Mouse (Mus musculus) kidney, postnatal 4 days (tissue): ENCODE data around the gene Olfr872.
"Not testable (repeated sequence)": the region's sequence is repeated elsewhere in the genome, so short reads cannot be mapped to it uniquely, and the experiment has no call there.

Experiments used
- DNase-seq, 2 experiments: peaks; one replicate each; pipeline ENCODE4 v3.0.0; 2021; ENCODE audit warnings: mixed read lengths in 2 of 2

The Olfr872 gene

DNA sequence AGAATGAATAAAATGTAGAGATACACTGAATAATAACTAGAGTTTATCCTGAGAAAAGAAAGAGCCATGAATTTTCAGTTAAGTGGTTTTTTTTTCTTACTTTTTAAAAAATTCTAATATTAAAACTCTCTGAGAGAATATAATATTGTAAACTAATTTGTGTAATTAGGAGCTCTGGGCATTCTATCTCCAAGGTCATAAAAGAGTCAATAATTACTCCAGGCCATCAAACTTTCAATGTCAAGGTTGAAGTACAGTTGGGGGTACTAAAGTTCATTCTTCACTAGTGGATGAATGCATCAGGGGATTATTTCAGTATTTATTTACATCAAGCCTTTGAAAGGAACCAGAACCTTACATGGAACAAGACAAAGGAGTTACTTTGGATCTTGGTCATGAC, at the start of gene Olfr872:
Gene Olfr872 (plus strand): TSS at position 301 of the 400 bp plus-strand sequence.
- no peak for DNase-seq

DNA sequence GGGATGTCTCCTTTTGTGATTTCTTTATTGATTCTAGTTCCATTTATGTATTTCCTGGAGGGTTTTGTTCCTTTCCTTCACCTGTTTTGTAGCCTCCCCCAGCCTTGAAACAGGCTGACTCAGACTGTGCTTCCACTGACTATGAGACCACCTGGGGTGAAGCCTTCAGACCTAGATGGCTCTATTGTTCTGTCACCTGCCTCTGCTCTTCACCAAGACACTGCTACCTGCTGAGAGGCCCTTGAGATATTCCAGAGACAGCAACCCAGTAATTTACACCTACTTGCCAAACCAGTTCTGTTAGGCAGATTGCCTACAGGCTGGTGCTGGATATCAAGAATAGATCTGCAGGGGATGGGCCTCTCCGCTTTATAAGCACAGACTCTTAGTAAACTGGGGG, 34.8 kb upstream of the Olfr872 start:
- DNase-seq, result no peak

DNA sequence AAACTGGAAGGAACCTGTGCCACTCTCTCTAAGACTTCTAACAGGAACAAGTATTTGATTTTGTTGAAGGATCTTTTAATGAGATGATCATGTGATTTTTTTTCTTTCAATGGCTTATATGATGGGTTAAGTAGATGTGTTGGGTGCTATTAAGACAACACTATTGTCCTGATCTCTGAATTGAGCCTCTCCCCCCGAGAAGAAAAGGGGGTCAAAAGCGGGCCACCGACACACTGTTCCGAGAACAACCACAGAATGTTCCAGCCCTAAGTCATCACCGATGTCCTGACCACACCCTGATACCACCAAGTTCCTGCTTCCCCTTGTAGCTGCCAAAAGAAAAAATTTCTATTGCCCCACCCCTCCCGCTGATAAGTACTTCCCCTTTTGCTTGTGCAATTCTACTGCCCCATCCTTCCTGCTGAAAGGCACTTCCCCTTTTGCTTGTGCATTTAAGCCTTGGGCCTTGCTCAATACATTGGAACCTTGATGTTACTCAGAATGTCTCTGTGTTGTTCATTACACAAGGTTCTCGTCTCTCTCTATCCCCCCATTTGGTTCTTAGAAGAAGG, 33.4 kb upstream of the Olfr872 start:
- not testable (repeated sequence) for DNase-seq

DNA sequence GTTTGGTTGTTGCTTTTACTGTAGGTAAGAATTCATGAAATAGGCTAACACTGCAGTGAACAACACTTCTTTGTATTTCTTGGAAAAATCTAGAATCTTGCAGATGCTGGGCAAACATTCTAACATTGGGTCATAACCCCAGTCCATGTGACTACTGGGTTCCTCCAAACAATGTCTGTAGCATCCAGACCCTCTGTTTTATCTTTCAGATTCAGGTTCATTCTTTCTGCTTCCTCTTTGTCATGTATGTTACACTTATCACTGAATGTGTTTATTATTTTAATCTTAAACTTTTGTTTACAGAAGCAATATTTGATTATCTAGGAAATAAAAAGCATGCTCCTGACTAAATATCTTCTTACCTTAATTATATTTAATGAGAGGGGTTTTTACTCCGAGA, 26.1 kb upstream of the Olfr872 start:
- no peak for DNase-seq

DNA sequence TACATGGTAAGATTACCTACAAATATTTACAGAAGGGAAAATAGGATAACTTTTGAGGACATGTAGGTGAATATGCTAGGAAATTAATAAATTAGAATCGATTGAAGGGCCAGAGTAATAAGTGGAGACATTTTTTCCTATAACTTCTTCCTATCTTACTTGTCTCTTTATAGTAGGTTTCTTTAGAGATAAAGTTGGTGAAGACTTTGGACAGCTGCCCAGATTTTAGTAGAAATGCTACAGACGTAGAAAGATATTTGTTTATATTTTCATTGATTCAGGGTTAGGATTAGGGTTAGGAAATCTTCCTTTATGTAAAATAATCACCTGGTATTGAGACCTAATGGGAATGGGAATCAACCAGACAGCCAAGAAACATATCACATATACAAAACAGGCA, 25.4 kb upstream of the Olfr872 start:
- DNase-seq, result no peak

DNA sequence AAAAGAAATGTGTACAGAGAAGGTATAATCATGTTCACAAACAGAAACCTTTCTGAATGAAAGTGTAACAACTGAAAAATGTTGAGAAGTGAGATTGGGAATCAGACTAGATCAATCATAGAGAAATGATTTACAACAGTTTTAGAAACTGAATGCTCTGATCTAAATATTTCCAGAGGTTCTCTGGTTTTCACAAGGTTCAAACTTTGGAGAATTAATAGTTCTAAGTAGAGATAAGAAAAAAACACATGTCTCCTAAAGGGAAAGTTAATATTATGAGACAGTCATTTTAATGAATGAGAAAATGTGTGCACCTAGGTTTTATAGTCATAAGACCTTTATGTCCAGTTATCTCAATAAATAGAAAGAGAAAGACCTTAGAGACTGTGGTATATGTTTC, 25.0 kb upstream of the Olfr872 start, which contains the start of gene Olfr871:
Gene Olfr871 (plus strand): TSS at position 301 of the 400 bp plus-strand sequence.
- DNase-seq, result no peak

DNA sequence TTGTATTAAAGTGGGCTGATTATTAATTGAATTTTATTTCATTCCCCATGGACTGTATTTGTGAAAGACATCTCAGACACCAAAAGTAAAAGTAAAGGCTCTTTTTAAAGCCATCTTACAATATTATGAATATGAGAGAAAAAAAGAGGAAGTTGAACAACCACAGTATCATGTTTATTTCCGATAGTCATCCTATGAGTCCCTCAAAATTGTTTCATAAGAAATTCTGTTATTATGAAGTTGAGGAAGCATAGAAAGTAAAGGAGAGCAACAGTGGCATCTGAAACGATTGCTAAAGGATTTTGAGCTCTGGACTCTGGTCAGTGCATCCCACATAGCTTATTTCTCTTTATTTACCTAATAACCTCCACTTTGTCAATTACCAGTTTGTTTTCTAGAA, 459 bp downstream of the Olfr872 start:
- DNase-seq, result no peak

DNA sequence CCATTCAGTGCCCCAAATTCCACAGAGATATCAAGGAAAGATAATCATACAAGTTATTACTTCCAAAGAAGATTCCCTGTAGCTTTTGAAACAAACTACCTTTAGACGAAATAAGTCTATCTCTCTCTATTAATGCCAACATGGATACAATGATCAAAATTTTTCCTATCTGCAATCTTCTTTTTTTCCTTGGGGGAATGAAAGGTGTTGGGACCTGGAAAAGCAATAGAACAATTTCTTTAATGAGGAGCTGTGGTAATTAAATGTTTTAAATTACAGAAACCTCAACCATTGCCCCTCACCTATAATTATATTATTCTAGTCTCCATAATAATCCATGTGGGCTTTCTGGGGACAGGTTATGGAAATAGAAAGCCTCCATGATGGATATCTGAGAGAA, 45.1 kb downstream of the Olfr872 start, which contains the start of gene Olfr39:
Gene Olfr39 (plus strand): TSS at position 301 of the 400 bp plus-strand sequence.
- DNase-seq, result no peak

DNA sequence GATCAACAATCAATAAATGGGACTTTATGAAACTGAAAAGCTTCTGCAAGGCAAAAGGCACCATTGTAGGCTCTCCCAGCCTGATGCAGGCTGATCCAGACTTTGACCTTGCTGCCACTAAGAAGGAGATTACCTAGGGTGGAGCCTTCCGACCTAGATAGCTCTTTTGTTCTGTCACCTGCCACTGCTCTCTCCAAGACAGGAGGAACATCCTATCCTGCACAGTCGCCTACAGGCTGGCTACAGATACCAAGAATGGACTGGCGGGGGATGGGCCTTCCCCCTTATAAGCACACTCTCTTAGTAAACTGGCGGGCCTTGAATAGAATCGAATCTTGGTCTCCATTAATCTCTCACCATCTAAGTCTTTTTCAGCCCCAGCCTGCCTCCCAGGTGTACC, 58.6 kb downstream of the Olfr872 start:
- DNase-seq, result not testable (repeated sequence)

DNA sequence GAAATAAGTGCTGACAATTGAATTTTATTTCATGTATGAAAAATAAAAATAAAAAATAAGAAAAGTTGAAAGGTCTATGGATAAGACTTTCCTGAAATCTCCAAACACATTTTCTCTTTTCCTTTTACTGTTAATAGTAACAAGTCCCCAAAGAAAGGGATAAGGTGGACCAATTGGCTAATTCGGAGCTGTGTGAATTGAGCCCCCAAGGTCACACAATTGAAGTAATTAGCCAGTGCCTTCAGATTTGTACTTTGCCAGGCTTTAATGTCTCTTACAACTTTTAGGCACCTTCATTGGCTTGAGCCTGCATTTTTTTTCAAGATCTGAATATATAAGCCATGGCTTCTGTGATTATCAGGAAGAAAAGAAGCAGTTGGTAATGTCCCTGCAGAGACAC, 61.3 kb downstream of the Olfr872 start, which contains the start of gene Olfr873:
Gene Olfr873 (plus strand): TSS at position 301 of the 400 bp plus-strand sequence.
- no peak for DNase-seq
